Mouse (Mus musculus): ENCODE results near the gene Hoxd11. TPM values are rescaled to one million over a fixed set of nuclear protein-coding genes. Genes with fewer than 3 reads are reported as not detected.
A peak's percentile ranks its signal among the peaks of the same experiment; 100 is the strongest.

The Hoxd11 gene
- polyA plus RNA-seq, 1 experiment: not detected

DNA sequence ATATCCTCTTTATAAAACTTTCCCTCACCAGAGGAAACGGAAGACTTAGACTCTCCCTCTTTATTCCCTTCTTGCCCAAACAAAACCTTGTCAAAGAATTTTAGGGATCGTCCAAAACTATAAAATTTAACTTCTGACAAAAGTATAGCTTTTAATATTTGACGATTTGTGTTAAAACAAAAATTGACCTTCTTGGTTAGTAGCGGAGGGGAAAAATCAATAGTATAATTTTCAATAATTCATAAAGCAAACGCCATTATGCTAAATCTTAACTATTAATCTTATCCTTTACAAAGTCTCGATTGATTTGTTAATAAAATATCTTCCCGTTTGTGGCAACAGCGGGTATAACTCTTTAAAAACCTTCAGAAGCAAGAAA lies 11.0 kb downstream of the Hoxd11 start:
- TF ChIP-seq POLR2A (IDR thresholded peaks at IDR 0.05; ENCODE audit: control insufficient read depth, low read depth, low read length) (no peak), CTCF (IDR thresholded peaks at IDR 0.05; ENCODE audit: control insufficient read depth, insufficient read depth, insufficient replicate concordance, low read depth, low read length) (no peak)
- H3K27ac ChIP-seq (ENCODE audit: control insufficient read depth, insufficient read depth, low read depth, low read length): no peak overlapping the region
- H3K4me1 ChIP-seq (ENCODE audit: control insufficient read depth, insufficient read depth, low read length): peaks cover 4% of the 10 kb centered on the region; the same call in 1 of the 2 replicates
- H3K36me3 ChIP-seq (ENCODE audit: control insufficient read depth, insufficient read depth, low read length): no peaks in the 10 kb centered on the region
- peaks cover 15% of the 10 kb centered on the region for H3K27me3 ChIP-seq (ENCODE audit: control insufficient read depth, insufficient read depth, low read length)
- no peak overlapping the region for H3K4me3 ChIP-seq (ENCODE audit: control insufficient read depth, low read depth, low read length)

DNA sequence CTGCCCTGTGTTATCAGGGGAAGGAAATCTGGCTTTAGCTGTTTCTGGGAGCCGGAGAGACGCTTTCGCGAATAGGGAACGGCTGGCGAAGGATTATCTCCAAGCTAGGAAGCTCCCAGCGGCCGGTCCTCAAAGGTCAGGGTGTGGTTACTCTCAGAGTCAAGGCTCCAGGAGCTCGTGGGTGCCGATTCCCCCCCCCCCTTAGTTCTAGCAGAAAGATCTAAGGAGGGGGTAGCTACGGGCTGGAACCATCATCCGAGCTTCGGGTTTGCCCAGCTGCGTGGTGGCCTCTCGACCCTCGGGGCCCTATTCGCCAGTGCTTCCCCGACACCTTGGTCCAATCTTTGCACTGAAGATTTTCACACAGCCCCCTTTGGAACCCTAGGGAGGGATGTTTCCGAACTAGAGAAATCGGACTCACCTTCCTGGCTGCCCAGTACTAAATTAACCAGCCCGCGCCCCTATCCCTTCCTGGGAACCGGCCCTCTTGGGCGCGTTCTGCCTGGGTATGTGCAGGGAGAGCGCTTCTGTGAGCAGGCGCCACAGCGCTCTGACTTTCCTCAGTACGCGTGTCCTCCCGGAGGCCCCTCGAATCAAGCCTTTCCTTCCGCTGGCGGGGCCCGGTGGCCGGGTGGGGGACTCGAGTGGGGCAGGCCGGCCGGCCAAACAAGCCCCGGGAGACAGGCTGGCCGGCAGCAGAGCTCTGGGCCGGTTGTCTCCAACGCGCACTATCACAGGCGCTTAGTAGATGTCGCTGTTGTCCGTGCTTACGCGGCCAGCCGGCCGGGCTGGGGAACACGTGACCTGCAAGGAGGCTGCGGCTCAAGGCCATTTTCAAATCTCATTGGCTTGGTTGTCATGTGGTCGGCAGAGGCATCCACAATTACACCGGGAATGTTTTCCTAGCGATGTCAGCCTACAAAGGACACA lies 11.9 kb downstream of the Hoxd11 start, which contains the start of gene Hoxd10:
Hoxd10 (plus strand) TSS at position 903 of the 930 bp plus-strand sequence.
- TF ChIP-seq POLR2A (IDR thresholded peaks at IDR 0.05; ENCODE audit: control insufficient read depth, low read depth, low read length): 0 out of 2 replicates have a peak, but pooled peaks have one; percentile 9
- TF ChIP-seq CTCF (IDR thresholded peaks at IDR 0.05; ENCODE audit: control insufficient read depth, insufficient read depth, insufficient replicate concordance, low read depth, low read length): peak; percentile 18; the same call in 1 of the 2 replicates
- peak within 1 kb of the TSS; percentile 78 for H3K27ac ChIP-seq (ENCODE audit: control insufficient read depth, insufficient read depth, low read depth, low read length)
- peaks cover 15% of the 10 kb centered on the region for H3K27me3 ChIP-seq (ENCODE audit: control insufficient read depth, insufficient read depth, low read length)
- peak within 1 kb of the TSS; percentile 69 for H3K4me3 ChIP-seq (ENCODE audit: control insufficient read depth, low read depth, low read length)
- no peaks in the 10 kb centered on the region for H3K36me3 ChIP-seq (ENCODE audit: control insufficient read depth, insufficient read depth, low read length)
- peaks cover 4% of the 10 kb centered on the region; the same call in 1 of the 2 replicates for H3K4me1 ChIP-seq (ENCODE audit: control insufficient read depth, insufficient read depth, low read length)

DNA sequence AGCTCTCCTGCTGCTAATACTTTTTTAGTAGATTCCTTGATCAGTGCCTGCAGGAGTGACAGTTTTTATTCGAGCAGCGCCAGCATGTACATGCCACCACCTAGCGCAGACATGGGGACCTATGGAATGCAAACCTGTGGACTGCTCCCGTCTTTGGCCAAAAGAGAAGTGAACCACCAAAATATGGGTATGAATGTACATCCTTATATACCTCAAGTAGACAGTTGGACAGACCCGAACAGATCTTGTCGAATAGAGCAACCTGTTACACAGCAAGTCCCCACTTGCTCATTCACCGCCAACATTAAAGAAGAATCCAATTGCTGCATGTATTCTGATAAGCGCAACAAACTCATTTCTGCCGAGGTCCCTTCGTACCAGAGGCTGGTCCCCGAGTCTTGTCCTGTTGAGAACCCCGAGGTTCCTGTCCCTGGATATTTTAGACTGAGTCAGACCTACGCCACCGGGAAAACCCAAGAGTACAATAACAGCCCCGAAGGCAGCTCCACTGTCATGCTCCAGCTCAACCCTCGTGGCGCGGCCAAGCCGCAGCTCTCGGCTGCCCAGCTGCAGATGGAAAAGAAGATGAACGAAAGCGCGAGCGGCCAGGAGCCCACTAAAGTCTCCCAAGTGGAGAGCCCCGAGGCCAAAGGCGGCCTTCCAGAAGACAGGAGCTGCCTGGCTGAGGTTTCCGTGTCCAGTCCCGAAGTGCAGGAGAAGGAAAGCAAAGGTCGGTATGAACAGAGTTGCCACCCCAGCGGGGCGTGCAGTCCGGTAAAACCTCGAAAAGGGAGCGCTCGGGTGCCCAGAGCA lies 12.8 kb downstream of the Hoxd11 start:
- Histone ChIP-seq H3K27ac (ENCODE audit: control insufficient read depth, insufficient read depth, low read depth, low read length) (peak overlapping the region; percentile 78), H3K27me3 (ENCODE audit: control insufficient read depth, insufficient read depth, low read length) (peaks cover 18% of the 10 kb centered on the region), H3K4me3 (ENCODE audit: control insufficient read depth, low read depth, low read length) (peak overlapping the region; percentile 69), H3K4me1 (ENCODE audit: control insufficient read depth, insufficient read depth, low read length) (peaks cover 7% of the 10 kb centered on the region; the same call in 1 of the 2 replicates), H3K36me3 (ENCODE audit: control insufficient read depth, insufficient read depth, low read length) (no peaks in the 10 kb centered on the region)
- no peak for TF ChIP-seq CTCF (IDR thresholded peaks at IDR 0.05; ENCODE audit: control insufficient read depth, insufficient read depth, insufficient replicate concordance, low read depth, low read length)
- no peak for TF ChIP-seq POLR2A (IDR thresholded peaks at IDR 0.05; ENCODE audit: control insufficient read depth, low read depth, low read length)

DNA sequence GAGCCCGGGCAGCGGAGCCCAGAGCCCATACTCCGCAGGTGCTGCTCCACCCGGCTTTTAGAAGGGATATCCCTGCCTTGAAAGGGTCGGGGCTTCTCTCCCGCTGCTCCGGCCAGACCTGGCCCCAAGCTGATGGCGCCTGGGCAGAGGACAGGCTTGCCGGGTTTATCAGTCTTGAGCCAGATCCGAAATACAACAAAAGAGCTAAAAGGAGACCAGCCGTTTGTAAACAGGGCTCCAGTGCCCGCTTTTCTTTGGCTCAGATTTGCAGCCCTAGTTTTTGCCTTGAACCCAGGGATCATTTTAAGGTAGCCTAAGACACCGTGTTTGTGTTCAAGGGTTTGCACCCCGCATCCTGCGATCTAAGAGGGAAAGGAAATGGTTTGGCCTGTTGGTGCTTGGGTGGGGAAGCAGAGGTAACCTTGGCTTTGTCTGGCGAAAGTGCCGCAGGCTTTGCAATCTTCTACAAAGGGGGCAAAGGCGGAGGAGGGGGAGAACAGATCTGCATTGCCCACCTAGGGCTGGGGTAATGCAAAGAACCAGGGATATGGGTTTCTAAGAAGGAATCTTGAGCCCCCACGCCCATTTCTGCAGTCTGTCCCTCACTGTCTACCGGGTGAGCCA lies 13.6 kb downstream of the Hoxd11 start:
- H3K4me1 ChIP-seq (ENCODE audit: control insufficient read depth, insufficient read depth, low read length): peaks cover 10% of the 10 kb centered on the region
- no peak for TF ChIP-seq CTCF (IDR thresholded peaks at IDR 0.05; ENCODE audit: control insufficient read depth, insufficient read depth, insufficient replicate concordance, low read depth, low read length)
- TF ChIP-seq POLR2A (IDR thresholded peaks at IDR 0.05; ENCODE audit: control insufficient read depth, low read depth, low read length): no peak

DNA sequence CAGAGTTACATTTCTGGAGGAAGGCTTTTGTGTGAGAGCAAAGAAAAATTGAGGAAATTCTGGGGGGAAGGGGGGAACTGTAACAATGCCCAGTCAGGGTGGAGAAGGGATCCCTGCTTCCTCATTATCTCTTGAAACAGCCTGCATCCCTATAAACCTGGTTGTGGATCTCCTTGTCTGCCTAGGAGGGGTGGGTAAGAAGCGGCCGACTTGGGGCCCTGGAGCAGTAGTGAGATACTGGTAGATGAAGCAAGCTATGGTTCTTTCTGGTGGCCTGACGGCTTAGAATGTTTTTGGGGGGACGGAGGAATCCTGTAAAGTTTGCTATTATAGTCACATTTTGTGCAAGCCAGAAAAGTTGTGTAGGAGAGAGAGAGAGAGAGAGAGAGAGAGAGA lies 14.1 kb downstream of the Hoxd11 start:
- Histone ChIP-seq H3K27ac (ENCODE audit: control insufficient read depth, insufficient read depth, low read depth, low read length) (peak overlapping the region; percentile 78), H3K36me3 (ENCODE audit: control insufficient read depth, insufficient read depth, low read length) (no peaks in the 10 kb centered on the region), H3K4me1 (ENCODE audit: control insufficient read depth, insufficient read depth, low read length) (peaks cover 14% of the 10 kb centered on the region), H3K27me3 (ENCODE audit: control insufficient read depth, insufficient read depth, low read length) (peaks cover 18% of the 10 kb centered on the region), H3K4me3 (ENCODE audit: control insufficient read depth, low read depth, low read length) (peak overlapping the region; percentile 69)
- no peak for TF ChIP-seq POLR2A (IDR thresholded peaks at IDR 0.05; ENCODE audit: control insufficient read depth, low read depth, low read length)
- no peak for TF ChIP-seq CTCF (IDR thresholded peaks at IDR 0.05; ENCODE audit: control insufficient read depth, insufficient read depth, insufficient replicate concordance, low read depth, low read length)

More for the DNA sequence above, 13.6 kb downstream of the Hoxd11 start:
- peak overlapping the region; percentile 78 for H3K27ac ChIP-seq (ENCODE audit: control insufficient read depth, insufficient read depth, low read depth, low read length)
- no peaks in the 10 kb centered on the region for H3K36me3 ChIP-seq (ENCODE audit: control insufficient read depth, insufficient read depth, low read length)
- peaks cover 18% of the 10 kb centered on the region for H3K27me3 ChIP-seq (ENCODE audit: control insufficient read depth, insufficient read depth, low read length)
- H3K4me3 ChIP-seq (ENCODE audit: control insufficient read depth, low read depth, low read length): peak overlapping the region; percentile 69

DNA sequence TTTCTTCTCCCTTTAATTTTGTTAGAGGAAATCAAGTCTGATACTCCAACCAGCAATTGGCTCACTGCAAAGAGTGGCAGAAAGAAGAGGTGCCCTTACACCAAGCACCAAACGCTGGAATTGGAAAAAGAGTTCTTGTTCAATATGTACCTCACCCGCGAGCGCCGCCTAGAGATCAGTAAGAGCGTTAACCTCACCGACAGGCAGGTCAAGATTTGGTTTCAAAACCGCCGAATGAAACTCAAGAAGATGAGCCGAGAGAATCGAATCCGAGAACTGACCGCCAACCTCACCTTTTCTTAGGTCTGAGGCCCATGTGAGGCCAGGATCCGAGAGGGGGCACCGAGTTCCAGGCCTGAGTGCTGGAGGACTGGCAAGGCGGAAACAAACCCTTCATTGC lies 14.7 kb downstream of the Hoxd11 start:
- H3K27ac ChIP-seq (ENCODE audit: control insufficient read depth, insufficient read depth, low read depth, low read length): no peak overlapping the region
- H3K4me3 ChIP-seq (ENCODE audit: control insufficient read depth, low read depth, low read length): peak overlapping the region; percentile 43; the same call in 1 of the 2 replicates
- no peaks in the 10 kb centered on the region for H3K36me3 ChIP-seq (ENCODE audit: control insufficient read depth, insufficient read depth, low read length)
- peaks cover 16% of the 10 kb centered on the region for H3K4me1 ChIP-seq (ENCODE audit: control insufficient read depth, insufficient read depth, low read length)
- peaks cover 17% of the 10 kb centered on the region for H3K27me3 ChIP-seq (ENCODE audit: control insufficient read depth, insufficient read depth, low read length)
- TF ChIP-seq CTCF (IDR thresholded peaks at IDR 0.05; ENCODE audit: control insufficient read depth, insufficient read depth, insufficient replicate concordance, low read depth, low read length) (peak; percentile 39; the same call in 1 of the 2 replicates), POLR2A (IDR thresholded peaks at IDR 0.05; ENCODE audit: control insufficient read depth, low read depth, low read length) (no peak)
